Mouse (Mus musculus) liver, embryonic 14 days (tissue): Measurements from ENCODE around the gene Lrsam1. TPM values are rescaled to one million over a fixed set of nuclear protein-coding genes. Genes with fewer than 3 reads are reported as not detected.

Source experiments
- polyA plus RNA-seq: library from polyadenylated mRNA; depleted of rRNA; stranded (reverse); fragments of >200 nt; gene quantifications from 2 replicates; pipeline ENCODE4 v1.2.3, GENCODE M21; 2012; rRNA removed

Gene Lrsam1
- polyA plus RNA-seq = 2.4 and 2.5 TPM in 2 replicates

DNA sequence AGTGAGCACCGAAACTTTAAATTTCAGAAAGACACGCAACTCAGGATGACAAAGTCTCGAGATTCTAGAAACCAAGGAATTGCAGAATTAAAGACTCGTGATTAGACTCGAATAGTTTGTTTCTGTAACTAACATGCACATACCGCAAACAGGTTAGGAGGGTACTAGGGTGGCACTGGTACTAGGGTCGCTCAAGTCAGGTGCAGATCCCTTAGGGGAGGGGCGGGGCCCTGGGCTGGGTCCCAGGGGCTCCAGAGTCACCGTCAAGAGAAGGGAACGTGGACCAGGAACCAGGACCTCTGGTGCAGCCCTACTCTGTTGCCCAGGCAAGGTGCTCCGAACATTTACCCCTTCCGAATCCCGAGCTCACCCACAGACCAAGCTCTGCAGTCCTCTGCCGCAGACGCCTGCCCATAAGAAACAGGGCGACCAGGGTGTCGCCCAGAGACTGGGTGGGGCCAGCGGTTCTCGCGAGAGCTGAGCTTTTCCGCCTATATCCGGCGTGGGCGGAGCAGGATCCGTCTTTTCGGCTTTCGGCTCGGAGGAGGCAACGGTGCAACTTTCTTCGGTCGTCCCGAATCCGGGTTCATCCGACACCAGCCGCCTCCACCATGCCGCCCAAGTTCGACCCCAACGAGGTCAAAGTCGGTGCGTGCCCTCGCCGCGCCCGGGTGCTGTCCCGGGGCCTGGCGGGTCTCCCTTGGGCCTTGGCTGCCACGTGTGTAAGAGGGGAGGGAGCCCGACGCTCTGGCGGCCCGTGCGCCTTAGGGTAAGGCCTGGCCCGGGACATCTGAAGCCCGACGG is at the start of gene Lrsam1, which contains the start of gene Rpl12:
Gene Lrsam1 (minus strand): TSS at position 423 of the 804 bp plus-strand sequence.
Gene Rpl12 (plus strand): TSS at position 368 of the 804 bp plus-strand sequence.

DNA sequence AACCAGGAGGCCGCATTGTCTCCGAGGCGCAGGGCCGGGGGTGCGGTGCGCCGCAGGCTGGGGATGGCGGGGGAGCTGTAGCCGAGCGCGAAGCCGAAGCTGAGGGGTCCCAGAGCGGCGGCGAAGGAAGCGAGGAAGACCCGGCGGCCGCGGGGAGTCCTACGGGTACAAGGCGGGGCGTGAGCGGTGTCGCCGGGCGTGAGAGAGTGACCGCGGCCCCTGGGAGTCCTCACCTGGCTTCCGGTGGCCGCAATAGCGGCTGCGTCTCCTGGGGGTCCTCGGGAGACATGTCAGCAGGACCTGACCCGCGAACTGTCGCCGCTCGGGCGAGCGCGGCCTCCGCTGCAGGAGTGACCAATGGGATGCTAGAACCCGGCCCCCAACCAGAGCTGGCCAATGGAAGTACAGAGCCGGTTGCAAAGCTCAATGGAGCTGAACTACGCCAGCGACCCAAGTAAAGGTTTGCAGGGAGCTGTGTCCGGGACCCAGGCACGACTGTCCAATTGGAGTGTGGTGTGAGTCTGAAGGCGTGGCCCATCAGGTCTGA is 20.4 kb upstream of the Lrsam1 start, which contains the start of gene Slc2a8:
Gene Slc2a8 (minus strand): TSS at position 359 of the 547 bp plus-strand sequence.

DNA sequence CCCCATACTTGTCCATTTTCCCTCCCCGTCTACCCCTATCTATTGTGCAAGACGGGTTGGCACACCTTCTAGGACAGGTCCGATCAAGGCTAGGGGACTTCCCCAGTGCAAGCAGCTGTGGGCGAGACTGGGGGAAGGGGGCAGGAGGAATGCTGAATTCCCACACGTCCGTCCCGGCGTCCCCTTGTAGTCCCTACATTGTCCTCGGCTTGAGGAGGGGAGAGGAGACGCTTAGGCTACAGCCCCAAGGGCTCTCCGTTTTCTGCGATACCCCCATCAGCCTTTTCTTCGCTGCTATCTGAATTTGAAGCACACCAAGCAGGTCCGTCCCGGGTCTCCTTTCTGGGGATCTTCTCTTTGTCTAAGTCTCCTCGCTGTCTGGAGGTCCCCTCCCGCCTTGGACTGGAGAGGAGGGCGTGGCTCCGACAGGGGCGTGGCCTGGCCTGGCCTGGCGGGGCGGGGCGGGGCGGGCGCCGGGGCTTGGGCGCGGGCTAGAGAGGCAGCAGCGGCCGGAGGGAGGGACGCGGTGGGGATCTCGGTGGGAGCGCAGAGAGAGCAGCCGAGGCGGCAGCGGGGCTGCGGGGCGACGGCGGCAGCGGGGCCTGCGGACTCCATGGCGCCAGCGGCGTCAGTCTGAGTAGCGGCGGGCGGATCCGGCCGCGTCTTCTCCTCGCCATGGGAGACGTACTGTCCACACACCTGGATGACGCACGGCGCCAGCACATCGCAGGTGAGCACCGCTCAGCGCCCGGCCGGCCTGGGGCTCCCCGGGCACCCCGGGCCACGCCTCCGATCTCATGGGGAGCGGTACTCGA is 85.5 kb downstream of the Lrsam1 start, which contains the start of gene Fam129b:
Gene Fam129b (plus strand): TSS at position 440 of the 815 bp plus-strand sequence.

Other genes starting within 250 kb of the Lrsam1 start
- 52.6 and 57.4 TPM in 2 replicates for gene Cdk9, start 248.5 kb downstream of the Lrsam1 start, polyA plus RNA-seq
- 3.8 and 4.6 TPM in 2 replicates for gene Sh2d3c, start 240.6 kb downstream of the Lrsam1 start, polyA plus RNA-seq
- 0.06 TPM in 1 of 2 replicates, not detected in the other for gene 6330409D20Rik, start 220.6 kb downstream of the Lrsam1 start, polyA plus RNA-seq
- gene Tor2a, start 204.4 kb downstream of the Lrsam1 start, polyA plus RNA-seq = 17.3 and 22.1 TPM in 2 replicates
- gene Ttc16, start 186.0 kb downstream of the Lrsam1 start, polyA plus RNA-seq = 0.21 and 0.23 TPM in 2 replicates
- gene Ptrh1, start 185.8 kb downstream of the Lrsam1 start, polyA plus RNA-seq = 1.6 and 1.8 TPM in 2 replicates
- 0.01 TPM in 1 of 2 replicates, not detected in the other for gene Cfap157, start 177.2 kb downstream of the Lrsam1 start, polyA plus RNA-seq
- gene Stxbp1, start 114.4 kb downstream of the Lrsam1 start, polyA plus RNA-seq = 2.0 TPM in 2 replicates
- 5.8 and 6.0 TPM in 2 replicates for gene Fam129b, start 85.5 kb downstream of the Lrsam1 start, polyA plus RNA-seq
- 627 and 656 TPM in 2 replicates for gene Rpl12, start 55 bp downstream of the Lrsam1 start, polyA plus RNA-seq
- 4.1 and 4.7 TPM in 2 replicates for gene Slc2a8, start 20.5 kb upstream of the Lrsam1 start, polyA plus RNA-seq
- gene Garnl3, start 170.0 kb upstream of the Lrsam1 start, polyA plus RNA-seq = 0.51 and 0.78 TPM in 2 replicates